Mouse (Mus musculus) heart, adult 2 months (tissue): ENCODE measurements around the gene Foxo3.

Experiments
- CTCF ChIP-seq: fragments of 200-600 bp; IDR thresholded peaks from 2 replicates; pipeline ENCODE4 v1.8.1; 2022; ENCODE audit warnings: antibody characterized with exemption, mild to moderate bottlenecking, moderate library complexity
- EP300 ChIP-seq: fragments of 200-500 bp; IDR thresholded peaks from 2 replicates; pipeline ENCODE4 v1.6.1; 2011; ENCODE audit warnings: low read depth, low read length, control low read depth; ENCODE audit not compliant: insufficient read depth
- POLR2A ChIP-seq: fragments of 200-500 bp; IDR thresholded peaks from 2 replicates; pipeline ENCODE4 v1.6.1; 2011; ENCODE audit warnings: mild to moderate bottlenecking, low read depth, low read length, control low read depth; ENCODE audit not compliant: insufficient read depth

GRCm38 (mm10) chr10:42276507-42277345 is at the start of gene Foxo3:
- TF ChIP-seq CTCF (no peak), POLR2A (peak; percentile 90), EP300 (0 out of 2 replicates have a peak, but pooled peaks have one; percentile 4)
